Mouse (Mus musculus): ENCODE measurements at regions not wholly inside any gene's neighbourhood (a gene's known extent, or its start where the extent isn't known, plus 50 kb on each side); places are given as distances from the start of the nearest gene placed in this dataset.

DNA sequence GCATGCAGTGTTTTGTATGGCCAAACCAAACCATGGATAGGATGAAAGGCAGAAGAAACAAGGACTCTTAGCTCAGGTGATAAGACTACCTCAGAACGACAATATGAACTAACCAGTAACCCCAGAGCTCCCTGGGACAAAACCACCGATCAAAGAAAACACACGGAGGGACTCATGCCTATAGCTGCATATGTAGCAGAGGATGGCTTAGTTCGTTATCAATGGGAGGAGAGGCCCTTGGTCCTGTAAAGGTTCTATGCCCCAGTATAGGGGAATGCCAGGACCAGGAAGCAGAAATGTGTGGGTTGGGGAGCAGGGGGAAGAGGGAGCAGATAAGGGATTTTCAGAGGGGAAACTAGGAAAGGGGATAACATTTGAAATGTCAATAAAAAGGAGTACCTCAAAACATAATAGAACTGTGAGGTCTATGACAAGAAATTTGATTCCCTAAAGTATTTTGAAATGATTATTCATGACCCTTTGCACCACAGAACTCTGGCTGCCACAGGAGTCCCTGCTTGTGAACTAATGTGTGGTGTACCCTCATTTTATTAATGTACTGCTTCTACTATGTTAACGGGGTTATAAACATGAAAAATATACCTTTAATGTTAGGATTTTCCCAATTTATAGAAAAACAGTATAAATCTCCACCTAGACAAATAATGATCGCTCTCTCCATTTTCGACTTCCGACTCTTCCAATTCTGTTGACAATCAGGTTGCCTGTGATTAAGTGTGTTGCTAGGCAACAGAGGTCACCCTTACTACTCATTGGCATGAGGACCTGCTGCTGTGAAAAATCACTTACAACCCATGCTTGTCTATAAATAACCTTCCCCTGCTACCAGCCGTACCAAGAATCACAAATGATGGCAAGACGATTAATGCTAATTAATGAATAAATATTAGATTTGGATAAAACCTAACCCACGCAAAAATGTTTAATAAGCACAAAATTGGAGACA, 833.0 kb downstream of the Rfpl4b start:
- no peak for DNase-seq (ENCODE audit: extremely low spot score, low spot score)

DNA sequence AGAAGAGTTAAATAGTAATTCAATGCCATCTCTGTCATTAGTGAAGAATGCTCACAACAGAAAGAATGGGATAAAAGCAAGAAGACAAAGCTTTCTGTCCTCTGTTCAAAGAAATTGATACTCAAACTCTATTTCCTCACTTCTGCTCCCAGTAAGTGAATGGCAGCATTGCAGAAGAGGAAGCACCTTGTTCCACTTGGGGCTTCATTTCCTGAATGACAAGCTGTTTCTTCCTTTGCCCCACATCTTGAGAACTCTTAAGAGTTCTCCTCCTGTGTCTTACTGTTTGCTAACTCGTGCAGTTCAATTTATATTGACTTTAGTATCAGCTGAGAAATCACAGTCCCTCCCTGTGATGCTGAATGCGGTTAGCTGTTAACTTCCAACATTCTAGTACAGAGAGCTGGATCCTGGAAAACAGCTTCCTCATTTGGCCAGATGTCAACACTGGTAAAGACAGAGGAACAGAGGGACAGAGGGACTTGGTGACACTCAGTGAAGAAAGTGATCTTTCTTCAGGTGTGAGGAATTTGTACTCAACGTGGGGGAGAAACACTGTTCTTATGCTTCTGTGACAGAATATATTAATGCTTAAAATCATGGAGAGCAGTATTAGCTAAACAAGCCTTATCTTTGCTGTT, 840.3 kb upstream of the Marcks start:
- no peak for DNase-seq (ENCODE audit: extremely low spot score, low spot score)
- Histone ChIP-seq H3K4me3 (no peak overlapping the region), H3K9me3 (no peaks in the 10 kb centered on the region), H3K27ac (no peak overlapping the region), H3K4me1 (no peaks in the 10 kb centered on the region), H3K27me3 (ENCODE audit: poor library complexity, severe bottlenecking) (no peaks in the 10 kb centered on the region), H3K36me3 (replicated peaks) (no peaks in the 10 kb centered on the region)
- 87% methylated on average over 3 of the region's 3 CpGs for WGBS

More for the DNA sequence above, 833.0 kb downstream of the Rfpl4b start:
- Histone ChIP-seq H3K36me3 (replicated peaks) (no peaks in the 10 kb centered on the region), H3K4me1 (peaks cover 23% of the 10 kb centered on the region), H3K4me3 (no peak overlapping the region), H3K9me3 (no peaks in the 10 kb centered on the region), H3K27me3 (ENCODE audit: poor library complexity, severe bottlenecking) (no peaks in the 10 kb centered on the region), H3K27ac (no peak overlapping the region)
- WGBS = 76% methylated on average over 11 of the region's 11 CpGs

DNA sequence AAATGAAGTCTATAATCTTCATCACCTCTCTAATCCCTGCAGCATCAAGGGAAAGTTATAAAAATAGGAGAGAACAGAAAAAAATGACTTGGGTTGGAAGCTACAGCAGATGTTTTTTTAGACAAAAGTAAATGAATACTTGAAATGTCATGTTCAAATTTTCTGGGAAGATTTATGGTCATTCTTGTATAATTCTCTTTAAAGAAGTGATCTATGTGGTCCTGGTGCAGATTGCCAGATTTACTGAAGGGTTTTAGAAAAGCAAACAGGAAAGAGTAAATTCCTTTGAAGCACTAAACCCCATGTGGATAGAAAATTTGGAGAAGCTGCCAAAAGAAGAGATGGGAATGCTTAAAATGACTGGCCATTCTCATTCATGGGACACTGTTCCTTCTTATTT, 821.3 kb upstream of the Marcks start:
- Histone ChIP-seq H3K4me1 (no peaks in the 10 kb centered on the region), H3K9me3 (no peaks in the 10 kb centered on the region), H3K27ac (no peak overlapping the region), H3K36me3 (replicated peaks) (no peaks in the 10 kb centered on the region), H3K4me3 (no peak overlapping the region), H3K27me3 (ENCODE audit: poor library complexity, severe bottlenecking) (no peaks in the 10 kb centered on the region)
- no peak for DNase-seq (ENCODE audit: extremely low spot score, low spot score)

DNA sequence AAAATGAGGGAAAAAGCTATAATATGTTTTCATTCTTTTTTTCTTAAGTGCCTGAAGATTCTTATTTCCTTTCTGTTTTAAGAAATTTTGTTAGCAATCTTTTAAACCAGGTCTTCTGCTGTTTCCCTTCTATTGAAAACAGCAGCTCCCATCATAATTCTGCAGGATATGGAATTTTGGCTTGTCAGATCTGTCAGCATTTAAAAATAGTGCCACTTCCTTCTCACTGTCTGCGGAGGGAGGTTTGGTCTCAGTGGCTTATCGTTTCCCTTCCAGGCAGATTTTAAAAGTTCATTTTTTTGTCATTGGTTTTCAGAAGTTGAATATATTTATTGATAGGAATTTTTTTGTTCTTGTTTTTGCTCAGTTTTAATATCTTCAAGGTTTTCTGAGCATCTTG, 776.1 kb upstream of the Marcks start:
- H3K4me1 ChIP-seq = no peaks in the 10 kb centered on the region
- no peaks in the 10 kb centered on the region for H3K9me3 ChIP-seq
- H3K27me3 ChIP-seq (ENCODE audit: poor library complexity, severe bottlenecking) = no peaks in the 10 kb centered on the region
- 92% methylated on average over 2 of the region's 2 CpGs for WGBS
- DNase-seq (ENCODE audit: extremely low spot score, low spot score) = no peak
- no peak overlapping the region for H3K4me3 ChIP-seq
- H3K27ac ChIP-seq = no peak overlapping the region
- H3K36me3 ChIP-seq (replicated peaks) = no peaks in the 10 kb centered on the region

DNA sequence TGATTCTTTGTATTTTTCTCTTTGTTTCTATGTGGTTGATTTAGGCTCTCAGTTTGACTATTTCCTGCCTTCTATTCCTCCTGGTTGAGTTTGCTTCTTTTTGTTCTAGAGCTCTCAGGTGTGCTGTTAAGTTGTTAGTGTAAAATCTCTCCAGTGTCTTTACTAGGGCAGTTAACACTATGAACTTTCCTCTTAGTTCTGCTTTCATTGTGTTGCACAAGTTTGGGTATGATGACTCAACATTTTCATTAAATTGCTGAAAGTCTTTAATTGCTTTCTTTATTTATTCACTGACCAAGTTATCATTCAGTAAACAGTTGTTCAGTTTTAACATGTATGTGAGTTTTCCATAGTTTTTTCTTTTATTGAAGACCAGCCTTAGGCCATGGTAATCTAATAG, 772.9 kb upstream of the Marcks start:
- no peaks in the 10 kb centered on the region for H3K27me3 ChIP-seq (ENCODE audit: poor library complexity, severe bottlenecking)
- H3K27ac ChIP-seq = no peak overlapping the region
- H3K36me3 ChIP-seq (replicated peaks) = no peaks in the 10 kb centered on the region
- H3K4me1 ChIP-seq = no peaks in the 10 kb centered on the region
- no peaks in the 10 kb centered on the region for H3K9me3 ChIP-seq
- no peak overlapping the region for H3K4me3 ChIP-seq
- DNase-seq (ENCODE audit: extremely low spot score, low spot score) = no peak

DNA sequence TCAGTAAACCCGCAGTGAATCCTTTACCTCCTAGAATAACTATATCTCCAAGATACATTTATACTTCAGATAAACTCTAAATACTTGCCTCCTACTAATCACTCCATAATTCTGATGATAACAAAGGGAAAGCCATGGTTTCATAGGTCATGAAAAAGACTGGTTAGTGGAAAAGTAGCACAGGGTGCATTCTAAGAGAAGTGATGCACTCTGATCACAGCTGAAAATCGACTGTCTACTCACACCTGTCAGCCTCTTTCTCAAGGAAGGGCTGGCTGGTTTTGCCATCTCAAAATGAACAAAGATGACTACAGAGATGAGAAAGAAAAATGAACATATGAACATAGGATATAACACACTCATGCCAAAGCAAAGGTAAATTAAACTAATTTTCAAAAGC, 769.6 kb upstream of the Marcks start:
- no peak for DNase-seq (ENCODE audit: extremely low spot score, low spot score)
- WGBS = 71% methylated on average over 2 of the region's 2 CpGs
- Histone ChIP-seq H3K27ac (no peak overlapping the region), H3K36me3 (replicated peaks) (no peaks in the 10 kb centered on the region), H3K27me3 (ENCODE audit: poor library complexity, severe bottlenecking) (no peaks in the 10 kb centered on the region), H3K4me3 (no peak overlapping the region), H3K9me3 (no peaks in the 10 kb centered on the region), H3K4me1 (no peaks in the 10 kb centered on the region)

DNA sequence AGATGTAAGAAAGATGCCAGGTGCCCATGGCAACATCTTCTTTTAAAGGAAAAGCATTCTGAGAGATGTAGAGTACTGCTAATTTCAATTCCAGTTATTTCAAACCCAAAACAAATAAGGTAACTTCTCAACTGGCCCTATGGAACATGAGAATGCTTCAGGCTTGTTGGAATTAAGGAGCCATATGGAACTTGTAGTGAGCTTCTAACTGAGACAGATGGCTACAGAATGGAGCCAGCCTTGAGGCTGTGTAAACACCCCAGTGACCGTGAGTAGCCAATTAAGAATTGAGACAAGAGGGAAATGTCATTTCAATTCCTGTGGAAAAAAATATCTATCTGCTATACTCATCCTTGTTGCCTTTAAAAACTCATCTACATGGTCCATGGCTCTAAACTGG, 769.0 kb upstream of the Marcks start:
- WGBS = 37% methylated on average over 1 of the region's 1 CpGs
- Histone ChIP-seq H3K27ac (no peak overlapping the region), H3K36me3 (replicated peaks) (no peaks in the 10 kb centered on the region), H3K27me3 (ENCODE audit: poor library complexity, severe bottlenecking) (no peaks in the 10 kb centered on the region), H3K4me1 (no peaks in the 10 kb centered on the region), H3K4me3 (no peak overlapping the region), H3K9me3 (no peaks in the 10 kb centered on the region)
- DNase-seq (ENCODE audit: extremely low spot score, low spot score) = no peak

DNA sequence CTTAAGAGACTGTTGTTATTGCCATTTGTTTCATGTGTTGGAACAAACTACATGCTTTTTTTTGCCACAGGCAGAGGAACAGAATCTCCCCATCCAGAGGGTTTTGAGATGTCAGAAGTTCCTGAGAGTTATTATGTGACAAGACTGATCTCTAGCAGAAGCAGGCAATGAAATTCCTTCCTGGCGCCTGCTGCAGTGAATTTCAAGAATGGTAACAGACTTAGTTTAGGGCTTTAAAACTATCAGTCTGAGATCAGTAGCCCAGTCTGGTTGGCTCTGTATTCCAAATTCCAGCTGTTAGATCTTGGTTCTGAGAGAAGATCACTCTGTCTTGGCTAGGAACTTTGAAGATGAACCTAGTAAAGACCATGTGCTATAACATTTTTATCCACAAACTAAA, 749.2 kb upstream of the Marcks start:
- no peaks in the 10 kb centered on the region for H3K4me1 ChIP-seq
- no peak for DNase-seq (ENCODE audit: extremely low spot score, low spot score)
- H3K4me3 ChIP-seq = no peak overlapping the region
- H3K36me3 ChIP-seq (replicated peaks) = no peaks in the 10 kb centered on the region
- no peaks in the 10 kb centered on the region for H3K27me3 ChIP-seq (ENCODE audit: poor library complexity, severe bottlenecking)
- WGBS = 85% methylated on average over 1 of the region's 1 CpGs
- no peaks in the 10 kb centered on the region for H3K9me3 ChIP-seq
- no peak overlapping the region for H3K27ac ChIP-seq

DNA sequence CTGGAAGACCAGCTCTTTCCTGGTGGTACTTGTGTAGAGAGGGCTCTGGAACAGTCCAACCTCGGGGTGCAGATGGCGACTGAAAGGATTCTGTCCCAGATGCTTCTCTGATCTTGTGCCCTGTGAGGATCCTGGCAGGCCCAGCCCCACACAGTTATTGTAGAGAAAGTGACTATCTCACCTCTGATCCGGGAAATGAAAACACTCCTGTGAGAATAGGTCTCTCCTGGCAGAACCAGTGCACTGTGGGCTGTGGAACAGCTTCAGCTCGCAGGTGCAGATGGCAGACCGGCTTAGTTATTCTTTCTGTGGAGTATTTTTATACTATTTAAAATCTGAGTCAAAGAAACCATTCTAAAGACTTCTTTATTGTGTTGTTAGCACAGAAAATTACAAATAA, 742.1 kb upstream of the Marcks start:
- no peak overlapping the region for H3K4me3 ChIP-seq
- no peaks in the 10 kb centered on the region for H3K9me3 ChIP-seq
- H3K4me1 ChIP-seq = no peaks in the 10 kb centered on the region
- DNase-seq (ENCODE audit: extremely low spot score, low spot score) = no peak
- WGBS = 92% methylated on average over 5 of the region's 5 CpGs
- no peaks in the 10 kb centered on the region for H3K36me3 ChIP-seq (replicated peaks)
- H3K27me3 ChIP-seq (ENCODE audit: poor library complexity, severe bottlenecking) = no peaks in the 10 kb centered on the region
- no peak overlapping the region for H3K27ac ChIP-seq

DNA sequence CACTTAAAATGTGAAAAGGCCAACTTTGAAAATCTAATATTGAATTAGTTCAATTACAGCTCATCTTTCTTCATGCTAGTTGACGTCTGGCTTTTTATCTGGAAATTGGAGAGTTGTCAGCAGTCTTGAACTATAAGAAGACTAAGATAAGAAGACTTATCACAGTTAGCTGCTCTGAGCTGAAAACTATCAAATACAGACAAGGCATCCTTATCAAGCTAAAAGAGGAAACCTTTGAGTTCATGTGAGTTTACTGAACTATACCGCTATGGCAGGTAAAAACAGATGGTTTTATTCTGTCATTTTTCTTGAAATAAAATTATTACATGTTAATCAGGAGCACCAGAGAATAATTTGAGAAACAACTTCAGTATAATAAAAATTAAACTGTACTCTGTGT, 735.2 kb upstream of the Marcks start:
- no peak overlapping the region for H3K27ac ChIP-seq
- no peak for DNase-seq (ENCODE audit: extremely low spot score, low spot score)
- H3K27me3 ChIP-seq (ENCODE audit: poor library complexity, severe bottlenecking) = no peaks in the 10 kb centered on the region
- WGBS = 90% methylated on average over 2 of the region's 2 CpGs
- H3K4me1 ChIP-seq = no peaks in the 10 kb centered on the region
- H3K36me3 ChIP-seq (replicated peaks) = no peaks in the 10 kb centered on the region
- H3K9me3 ChIP-seq = no peaks in the 10 kb centered on the region
- H3K4me3 ChIP-seq = no peak overlapping the region

DNA sequence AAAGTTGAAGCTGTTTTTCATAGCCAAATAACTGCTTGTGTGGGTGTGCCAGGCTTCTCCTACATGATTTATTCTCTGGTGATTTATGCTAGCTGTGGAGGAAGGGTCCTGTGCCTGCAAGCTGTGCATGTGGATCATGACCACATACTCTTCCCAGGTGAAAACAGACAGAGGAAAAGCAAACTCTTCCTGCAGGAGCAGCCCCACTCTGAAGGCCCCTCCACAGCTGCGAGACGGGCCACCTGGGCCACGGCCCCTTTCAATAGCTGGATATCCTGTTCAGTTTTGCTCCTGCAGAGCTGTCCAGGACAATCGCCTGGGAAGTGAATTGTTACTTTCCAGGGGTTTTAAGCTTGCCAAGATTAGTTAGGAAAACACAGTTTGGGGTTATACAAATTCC, 722.3 kb upstream of the Marcks start:
- H3K36me3 ChIP-seq (replicated peaks) = no peaks in the 10 kb centered on the region
- no peaks in the 10 kb centered on the region for H3K27me3 ChIP-seq (ENCODE audit: poor library complexity, severe bottlenecking)
- no peak for DNase-seq (ENCODE audit: extremely low spot score, low spot score)
- H3K4me1 ChIP-seq = 0 out of 2 replicates have a peak, but pooled peaks cover 2% of the 10 kb centered on the region
- no peak overlapping the region for H3K4me3 ChIP-seq
- no peaks in the 10 kb centered on the region for H3K9me3 ChIP-seq
- peak overlapping the region; percentile 60; the same call in 1 of the 2 replicates for H3K27ac ChIP-seq
- WGBS = 64% methylated on average over 4 of the region's 4 CpGs

DNA sequence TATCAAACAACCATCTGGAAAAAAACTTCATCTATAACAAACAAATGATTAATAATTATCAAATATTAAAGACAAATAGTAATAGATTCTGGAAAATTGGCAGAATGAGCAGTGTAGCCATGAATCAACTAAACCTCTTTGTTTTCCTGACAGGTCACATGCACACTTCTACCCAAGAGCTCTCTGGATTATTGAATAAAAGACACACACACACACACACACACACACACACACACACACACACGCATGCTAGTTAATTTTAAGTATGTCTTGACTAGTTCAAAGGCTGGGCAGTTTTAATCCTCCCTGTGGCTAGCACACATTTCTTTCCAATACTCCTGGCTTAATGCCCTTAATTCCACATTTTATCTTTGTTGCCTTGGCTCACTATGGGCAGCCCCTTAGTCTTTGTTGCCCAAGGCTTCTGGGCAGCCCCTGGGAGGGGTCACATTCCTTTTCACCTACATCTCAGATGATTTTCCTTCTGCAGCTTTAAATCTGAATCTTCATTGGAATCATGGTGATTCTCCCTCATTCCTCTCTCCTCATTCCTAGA, 710.6 kb upstream of the Marcks start:
- Histone ChIP-seq H3K27me3 (ENCODE audit: poor library complexity, severe bottlenecking) (no peaks in the 10 kb centered on the region), H3K4me1 (peaks cover 12% of the 10 kb centered on the region), H3K9me3 (peaks cover 12% of the 10 kb centered on the region), H3K36me3 (replicated peaks) (peaks cover 5% of the 10 kb centered on the region; the same call in 1 of the 2 replicates), H3K27ac (0 out of 2 replicates have a peak overlapping the region, but pooled peaks have one; percentile 11), H3K4me3 (no peak overlapping the region)
- WGBS = 65% methylated on average over 1 of the region's 1 CpGs
- peak; percentile 44 for DNase-seq (ENCODE audit: extremely low spot score, low spot score)

DNA sequence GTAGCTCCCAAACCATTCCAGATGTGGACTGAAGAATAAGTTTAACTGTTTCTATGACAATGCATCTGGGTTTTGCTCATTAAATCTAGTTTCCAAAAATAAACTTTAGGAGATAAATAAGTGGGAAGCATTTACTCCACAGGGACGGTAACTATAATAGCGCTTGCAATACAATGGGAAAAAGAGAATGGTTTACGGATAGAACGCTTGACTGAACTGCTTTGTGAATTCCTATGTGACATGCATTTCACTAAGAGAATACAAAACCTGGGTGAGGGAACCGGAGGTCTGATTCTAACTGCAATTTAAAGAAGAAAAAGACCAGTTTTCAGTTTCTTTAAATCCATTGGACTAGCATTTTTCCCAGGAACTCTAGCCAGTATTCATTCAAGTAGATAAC, 704.1 kb upstream of the Marcks start:
- 43% methylated on average over 5 of the region's 5 CpGs for WGBS
- DNase-seq (ENCODE audit: extremely low spot score, low spot score) = no peak
- Histone ChIP-seq H3K36me3 (replicated peaks) (no peaks in the 10 kb centered on the region), H3K9me3 (no peaks in the 10 kb centered on the region; the same call in 1 of the 2 replicates), H3K4me1 (peaks cover 22% of the 10 kb centered on the region), H3K27ac (no peak overlapping the region), H3K4me3 (no peak overlapping the region), H3K27me3 (ENCODE audit: poor library complexity, severe bottlenecking) (no peaks in the 10 kb centered on the region)

Data from forebrain, embryonic 10.5 days (tissue).